Mouse (Mus musculus) CH12F3 (cell line): Measurements from ENCODE around the gene Dcbld2.

Experiments
- in situ Hi-C: fragments of 300-500 bp; cut with MboI; formaldehyde crosslinking; loops from 2 replicates; pipeline ENCODE4 v1.14.3; 2020; ENCODE audit warnings: low sequenced_read_pairs

The Dcbld2 gene

GRCm38 (mm10) chr16:58481219-58481905 is 73.1 kb downstream of the Dcbld2 start:
- in situ Hi-C loops = no loop called here

GRCm38 (mm10) chr16:58481906-58482270 is 73.6 kb downstream of the Dcbld2 start:
- in situ Hi-C loops = no loop called here

- in situ Hi-C loops = no loop called here
Observed at GRCm38 (mm10) chr16:58482296-58482695, 74.1 kb downstream of the Dcbld2 start.

- in situ Hi-C loops = no loop called here
Observed at GRCm38 (mm10) chr16:58487861-58488260, 79.6 kb downstream of the Dcbld2 start.

GRCm38 (mm10) chr16:58496791-58497190 is 88.5 kb downstream of the Dcbld2 start:
- in situ Hi-C loops = no loop called here

- in situ Hi-C loops = no loop called here
Observed at GRCm38 (mm10) chr16:58497886-58498713, 89.9 kb downstream of the Dcbld2 start.

- in situ Hi-C loops = no loop called here
Observed at GRCm38 (mm10) chr16:58499172-58499584, 90.9 kb downstream of the Dcbld2 start.

GRCm38 (mm10) chr16:58499650-58500049 is 91.4 kb downstream of the Dcbld2 start:
- in situ Hi-C loops = no loop called here

GRCm38 (mm10) chr16:58501760-58502301 is 93.6 kb downstream of the Dcbld2 start:
- in situ Hi-C loops = no loop called here

- in situ Hi-C loops = no loop called here
Observed at GRCm38 (mm10) chr16:58502566-58502965, 94.3 kb downstream of the Dcbld2 start.

- in situ Hi-C loops = no loop called here
Observed at GRCm38 (mm10) chr16:58504945-58505344, 96.7 kb downstream of the Dcbld2 start.

- in situ Hi-C loops = no loop called here
Observed at GRCm38 (mm10) chr16:58512181-58512761, 104.0 kb downstream of the Dcbld2 start.

- in situ Hi-C loops = no loop called here
Observed at GRCm38 (mm10) chr16:58512887-58513286, 104.6 kb downstream of the Dcbld2 start.

- in situ Hi-C loops = no loop called here
Observed at GRCm38 (mm10) chr16:58513755-58514154, 105.5 kb downstream of the Dcbld2 start.

GRCm38 (mm10) chr16:58514565-58514964 is 106.3 kb downstream of the Dcbld2 start:
- in situ Hi-C loops = no loop called here

- in situ Hi-C loops = no loop called here
Observed at GRCm38 (mm10) chr16:58516161-58516560, 107.9 kb downstream of the Dcbld2 start.

- in situ Hi-C loops = no loop called here
Observed at GRCm38 (mm10) chr16:58516960-58517798, 108.9 kb downstream of the Dcbld2 start.
